Mouse (Mus musculus) T-helper 1 cell (primary cell): ENCODE results near the gene Lgi2.

ENCODE experiments used
- in situ Hi-C: fragments of 300-600 bp; cut with MboI, MseI; formaldehyde crosslinking; loops from one replicate; pipeline ENCODE4 v1.15.1; 2025; ENCODE audit warnings: high pct_unique_total_duplicates

Lgi2 gene

DNA sequence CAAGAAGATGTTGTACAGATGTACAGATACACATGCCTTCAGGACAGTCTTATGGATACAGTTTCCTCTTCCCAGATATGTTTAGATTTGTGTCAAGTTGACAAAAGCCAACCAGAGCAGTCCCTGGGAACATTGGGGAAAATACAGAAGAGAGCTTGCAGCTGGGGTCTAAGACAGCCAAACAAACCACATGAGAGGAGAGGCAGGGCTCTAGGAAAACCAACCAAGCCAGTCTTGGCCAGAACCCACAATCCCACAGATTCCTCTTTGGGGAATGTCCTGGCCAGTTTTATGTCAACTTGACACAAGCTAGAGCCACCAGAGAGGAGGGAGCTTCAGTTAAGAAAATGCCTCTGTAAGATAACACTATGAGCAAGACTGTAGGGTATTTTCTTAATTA, 26.8 kb downstream of the Lgi2 start:
- in situ Hi-C loops, result no loop called here

- in situ Hi-C loops, result no loop called here
Measured at GRCm38 (mm10) chr5:52537024-52537423, 29.2 kb downstream of the Lgi2 start.

- in situ Hi-C loops, result no loop called here
Measured at GRCm38 (mm10) chr5:52534798-52535590, 31.3 kb downstream of the Lgi2 start.

DNA sequence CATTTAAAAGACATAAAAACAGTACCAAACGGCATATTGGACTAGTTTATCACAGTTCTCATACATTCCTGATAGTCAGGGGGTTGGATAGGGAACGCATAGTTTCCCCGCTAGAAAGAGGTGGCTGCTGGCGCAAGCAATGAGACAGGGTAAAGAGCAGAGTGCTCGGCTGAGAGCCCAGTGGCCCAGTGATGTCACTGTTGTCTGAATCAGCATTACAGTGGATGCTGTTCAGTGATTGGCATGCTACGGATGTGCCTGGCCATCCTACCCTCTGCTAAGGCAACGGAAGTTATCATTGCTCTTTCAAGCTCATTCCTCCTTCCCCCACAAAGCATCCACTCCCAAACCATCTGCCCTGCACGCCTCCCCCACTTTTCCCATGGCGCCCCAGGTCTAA, 32.6 kb downstream of the Lgi2 start:
- in situ Hi-C loops, result no loop called here

- in situ Hi-C loops, result no loop called here
Measured at GRCm38 (mm10) chr5:52528545-52528944, 37.7 kb downstream of the Lgi2 start.

GRCm38 (mm10) chr5:52526324-52526986, 39.8 kb downstream of the Lgi2 start:
- in situ Hi-C loops, result no loop called here

- in situ Hi-C loops, result no loop called here
Measured at GRCm38 (mm10) chr5:52524207-52524606, 42.1 kb downstream of the Lgi2 start.

- in situ Hi-C loops, result loop anchor here (5.0 to 10.0 kb wide), 2 partner anchors 115 to 297 kb away; no protein-coding TSS in a partner anchor
Measured at GRCm38 (mm10) chr5:52519921-52520320, 46.3 kb downstream of the Lgi2 start.

DNA sequence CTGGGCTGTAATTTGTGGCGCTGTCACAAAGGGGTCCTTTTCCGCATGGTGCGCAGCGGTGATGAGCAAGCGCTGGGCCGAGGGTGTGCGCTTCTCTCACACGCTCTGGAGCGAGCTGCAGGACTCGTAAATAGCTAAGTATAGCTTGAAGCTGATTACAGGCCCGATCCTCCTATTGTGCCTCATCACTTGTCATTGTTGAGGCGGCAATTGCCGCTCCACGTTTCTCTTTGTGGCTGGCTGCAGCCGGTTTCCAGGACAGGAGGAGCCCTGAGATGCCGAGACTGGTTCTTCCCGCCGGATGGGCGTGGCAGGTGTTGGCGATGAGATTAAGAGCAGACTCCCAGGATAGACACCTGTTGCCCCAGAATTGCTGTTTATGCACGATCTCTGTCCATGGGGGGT, 50.2 kb downstream of the Lgi2 start:
- in situ Hi-C loops, result loop anchor here (5.0 to 10.0 kb wide), 2 partner anchors 119 to 301 kb away; no protein-coding TSS in a partner anchor

- in situ Hi-C loops, result loop anchor here (5.0 to 10.0 kb wide), 2 partner anchors 119 to 302 kb away; no protein-coding TSS in a partner anchor
Measured at GRCm38 (mm10) chr5:52515246-52516021, 50.8 kb downstream of the Lgi2 start.

DNA sequence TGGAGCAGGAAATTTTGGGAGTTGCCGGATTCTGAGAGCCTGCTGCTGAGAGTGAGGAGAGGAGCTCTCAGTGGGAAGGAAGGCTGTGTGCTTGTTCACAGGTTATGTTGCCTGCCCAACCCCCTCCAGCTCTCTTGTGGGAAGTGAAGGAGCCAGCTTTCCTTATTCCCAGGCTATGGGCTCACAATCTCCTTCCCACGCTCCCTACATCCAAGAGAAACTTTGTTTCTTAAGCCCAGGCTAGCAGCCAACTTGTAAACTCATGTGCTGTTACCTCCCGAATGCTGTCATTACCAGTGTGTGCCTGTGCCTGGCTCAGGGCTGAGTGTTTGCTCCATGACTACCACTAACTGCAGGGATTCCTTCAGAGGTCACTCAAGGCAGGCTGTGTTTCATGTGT, 55.2 kb downstream of the Lgi2 start:
- in situ Hi-C loops, result loop anchor here (10.0 kb wide), 1 partner anchor 124 kb away; no protein-coding TSS in a partner anchor

DNA sequence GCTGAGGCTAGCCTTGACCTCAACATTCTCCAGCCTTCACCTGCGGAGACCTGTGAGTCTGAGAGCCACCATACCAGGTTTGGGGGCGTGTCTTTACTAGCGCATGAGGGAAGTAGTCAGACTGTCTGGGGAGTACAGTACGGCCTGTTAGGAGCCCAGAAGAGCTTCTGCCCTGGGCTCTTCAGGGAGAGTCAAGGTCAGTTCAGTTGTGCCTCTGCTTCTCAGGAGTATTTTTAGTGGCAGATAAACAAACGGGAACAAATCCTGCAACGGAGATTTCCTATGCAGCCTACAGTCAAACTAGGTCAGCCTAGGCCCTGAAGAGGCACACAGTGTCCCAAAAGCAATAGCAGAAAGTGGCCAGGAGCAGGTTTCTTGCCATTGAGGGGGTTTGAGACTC, 56.8 kb downstream of the Lgi2 start:
- in situ Hi-C loops, result no loop called here

- in situ Hi-C loops, result no loop called here
Measured at GRCm38 (mm10) chr5:52504666-52505065, 61.6 kb downstream of the Lgi2 start.

- in situ Hi-C loops, result no loop called here
Measured at GRCm38 (mm10) chr5:52504148-52504547, 62.1 kb downstream of the Lgi2 start.

DNA sequence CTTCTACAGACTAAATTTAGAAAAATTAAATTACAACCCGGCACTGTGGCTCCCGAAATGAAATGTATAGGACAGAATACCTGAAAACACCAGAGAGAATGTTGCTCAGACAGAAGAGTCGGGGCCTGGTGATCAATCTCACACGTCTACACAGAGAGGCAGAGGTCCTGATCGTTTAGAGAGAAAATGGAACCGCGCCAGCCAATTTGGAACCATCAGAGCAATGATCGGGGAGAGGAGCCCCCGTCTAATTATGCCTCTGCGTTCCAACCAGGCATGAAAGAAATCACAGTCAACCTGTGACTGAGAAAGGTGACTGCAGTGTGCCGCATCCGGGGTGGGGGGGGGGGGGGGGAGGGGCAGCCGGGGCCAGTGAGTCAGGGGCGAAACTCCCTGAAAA, 70.6 kb downstream of the Lgi2 start:
- in situ Hi-C loops, result no loop called here

DNA sequence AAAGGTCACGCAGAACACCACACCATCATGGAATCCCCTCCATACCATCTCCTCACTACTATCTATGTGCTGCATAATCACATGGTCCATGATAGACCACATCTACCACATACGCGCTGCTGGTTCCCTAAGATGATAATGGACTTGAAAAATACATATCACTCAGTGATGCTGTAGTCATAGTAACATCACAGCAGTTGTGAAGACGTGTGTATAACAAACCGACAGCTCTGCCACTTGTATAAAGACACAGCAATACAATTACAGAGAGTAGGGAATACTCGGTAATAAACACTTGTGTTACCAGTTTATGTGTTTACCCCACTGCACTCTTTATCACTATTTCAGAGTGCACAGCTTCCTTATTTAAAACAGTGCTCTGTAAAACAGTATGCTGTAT, 74.8 kb downstream of the Lgi2 start:
- in situ Hi-C loops, result no loop called here

GRCm38 (mm10) chr5:52487559-52488430, 78.5 kb downstream of the Lgi2 start:
- in situ Hi-C loops, result no loop called here
